Mouse (Mus musculus) bone marrow macrophage, adult 2 months (primary cell): Measurements from ENCODE around the gene Rab3il1.

Experiments
- CTCF ChIP-seq: IDR thresholded peaks from 2 replicates; pipeline ENCODE4 v1.5.1; 2012; ENCODE audit warnings: low read depth, mild to moderate bottlenecking, low read length, moderate library complexity
- POLR2A ChIP-seq: IDR thresholded peaks from 2 replicates; pipeline ENCODE4 v1.6.1; 2012; ENCODE audit warnings: mild to moderate bottlenecking, low read depth, low read length, borderline replicate concordance

- TF ChIP-seq CTCF (no peak), POLR2A (no peak)
These were observed 18.5 kb upstream of the Rab3il1 start for GRCm38 (mm10) chr19:9982852-9983542.
